Mouse (Mus musculus) ES-Bruce4 (cell line): Measurements from ENCODE around the gene Abcf1.

Experiments
- CTCF ChIP-seq: IDR thresholded peaks from one replicate; pipeline ENCODE4 v1.8.1; 2011; ENCODE audit warnings: low read depth, low read length
- EP300 ChIP-seq: IDR thresholded peaks from 2 replicates; pipeline ENCODE4 v1.6.1; 2011; ENCODE audit warnings: low read depth, low read length; ENCODE audit not compliant: insufficient read depth
- POLR2A ChIP-seq: IDR thresholded peaks from one replicate; pipeline ENCODE4 v1.8.1; 2011; ENCODE audit warnings: low read length; ENCODE audit not compliant: insufficient read depth

DNA sequence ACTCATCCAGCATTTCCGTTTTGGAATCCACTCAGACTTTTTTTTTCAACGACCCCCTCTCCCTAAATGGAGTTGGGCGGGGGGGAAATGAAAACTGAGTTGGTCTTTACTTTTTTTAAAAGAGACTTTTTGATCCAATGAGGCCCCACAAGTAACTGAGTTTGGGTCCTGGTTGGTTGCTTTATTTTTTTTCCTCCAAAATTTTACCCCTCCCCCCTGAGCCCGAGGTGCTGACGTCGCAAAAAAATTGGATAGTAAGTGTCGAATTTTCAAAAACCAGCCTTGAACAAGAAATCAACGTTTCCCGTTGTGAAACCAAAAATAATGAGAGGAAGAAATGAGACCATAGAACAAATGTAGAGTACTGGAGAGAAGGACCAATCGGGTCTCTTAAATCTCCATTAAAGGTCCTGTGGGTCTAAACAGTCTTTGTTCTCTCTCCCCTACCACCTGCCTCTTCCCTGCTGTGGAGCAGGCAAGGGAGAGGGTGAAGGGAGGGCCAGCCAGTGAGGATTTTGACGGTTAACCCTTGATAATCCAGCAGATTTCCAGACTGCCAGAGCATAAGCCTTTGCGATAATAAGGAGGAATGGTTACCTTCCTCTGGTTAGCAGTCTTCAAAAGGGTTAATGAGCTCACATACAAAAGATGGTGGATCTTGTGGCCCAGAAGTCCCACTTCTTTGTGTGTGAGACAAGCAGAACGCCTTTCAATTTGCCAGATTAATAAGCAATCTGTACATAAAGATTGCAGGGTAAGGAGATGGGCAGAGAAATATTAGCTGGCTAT, 51.9 kb downstream of the Abcf1 start:
- TF ChIP-seq EP300 = 0 out of 2 replicates have a peak, but pooled peaks have one; percentile 11
- TF ChIP-seq CTCF = no peak
- TF ChIP-seq POLR2A = peak; percentile 93
